Mouse (Mus musculus) natural killer cell, adult 2 months (primary cell): ENCODE measurements at regions not wholly inside any gene's neighbourhood (a gene's known extent, or its start where the extent isn't known, plus 50 kb on each side); places are given as distances from the start of the nearest gene placed in this dataset.
A peak's percentile ranks its signal among the peaks of the same experiment; 100 is the strongest.

Experiments used
- DNase-seq, 2 experiments: peaks; one replicate each; pipeline ENCODE4 v3.0.0; 2022; ENCODE audit warnings: low spot score in 2 of 2

DNA sequence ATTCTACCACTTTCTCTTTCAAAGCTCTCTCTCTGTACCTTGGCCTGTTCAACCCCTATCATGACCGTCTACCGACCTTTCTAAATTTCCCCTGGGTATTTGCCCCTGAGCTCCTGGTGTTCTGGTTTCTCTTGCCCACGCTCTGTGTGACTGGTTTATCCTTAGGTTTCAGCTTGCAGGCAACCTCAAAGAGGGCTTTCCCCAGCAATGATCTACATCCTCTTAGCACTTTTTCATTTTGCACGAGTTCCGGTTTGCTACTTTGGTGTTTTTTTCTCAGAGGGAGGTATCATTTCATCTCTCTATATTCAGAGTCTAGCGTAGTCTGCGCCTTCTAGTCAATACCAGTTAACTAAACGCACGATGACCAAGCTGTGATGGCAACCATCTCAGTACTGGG is 79.8 kb upstream of the Hmga2 start:
- peak; percentile 23 to 40 for DNase-seq

DNA sequence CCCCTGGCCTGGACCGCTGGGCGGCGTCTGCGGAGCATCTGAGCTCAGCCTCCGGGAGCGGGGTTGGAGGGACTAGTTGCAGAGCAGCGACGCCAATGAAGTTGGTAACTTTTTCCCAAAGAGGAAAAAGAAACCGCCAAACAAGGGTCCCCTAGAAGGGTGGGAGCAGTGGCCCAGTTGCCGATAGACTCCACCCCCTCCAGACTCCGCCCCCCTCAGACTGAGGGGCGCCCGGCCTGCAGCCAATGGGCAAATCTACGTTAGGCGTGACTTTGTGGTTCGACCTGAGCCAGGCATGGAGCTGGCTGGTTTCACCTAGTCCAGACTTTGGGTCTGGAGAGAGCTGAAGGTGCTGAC is 76.8 kb upstream of the Hmga2 start:
- no peak for DNase-seq

- DNase-seq = no peak
These were observed 76.2 kb upstream of the Hmga2 start for GRCm38 (mm10) chr10:120552341-120553096.

DNA sequence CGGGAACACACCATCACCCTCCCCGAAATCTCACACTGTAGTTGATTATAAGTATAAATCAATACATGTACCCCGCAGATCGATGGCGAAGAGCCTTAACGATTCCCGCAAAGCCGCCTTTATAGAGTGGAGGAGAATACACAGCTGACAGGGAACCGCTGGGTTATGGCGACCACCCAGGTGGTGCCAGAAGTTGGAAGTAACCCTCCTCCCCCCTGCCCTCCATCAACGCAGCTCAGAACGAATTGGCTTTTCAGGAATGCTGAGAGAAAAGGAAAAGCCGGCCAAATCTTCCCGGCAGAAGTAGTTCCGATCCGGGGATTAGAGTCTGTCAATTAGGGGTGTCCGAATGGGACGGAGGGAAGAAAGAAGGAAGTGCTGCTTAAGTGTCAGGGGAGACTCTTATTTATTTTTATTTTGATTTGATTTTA is 75.6 kb upstream of the Hmga2 start:
- no peak for DNase-seq

DNA sequence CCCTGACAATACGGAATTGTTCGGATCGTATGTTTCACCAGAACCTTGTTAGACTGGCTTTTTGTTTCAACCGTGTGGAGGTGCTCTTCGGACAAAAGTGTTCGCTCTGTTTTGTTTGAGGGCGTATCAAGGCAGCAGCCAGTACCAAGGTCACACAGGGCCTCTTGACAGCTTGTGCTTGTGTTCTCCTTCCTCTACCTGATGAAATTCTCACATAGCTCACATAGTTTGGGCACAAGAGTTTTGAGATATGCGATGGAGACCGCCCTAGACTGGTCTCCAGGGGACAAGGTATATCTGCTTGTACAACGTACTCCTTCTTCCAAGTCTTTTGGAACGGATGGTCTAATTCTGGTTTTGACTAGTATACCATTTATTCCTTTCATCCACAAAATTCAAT is 70.9 kb upstream of the Hmga2 start:
- DNase-seq = no peak

DNA sequence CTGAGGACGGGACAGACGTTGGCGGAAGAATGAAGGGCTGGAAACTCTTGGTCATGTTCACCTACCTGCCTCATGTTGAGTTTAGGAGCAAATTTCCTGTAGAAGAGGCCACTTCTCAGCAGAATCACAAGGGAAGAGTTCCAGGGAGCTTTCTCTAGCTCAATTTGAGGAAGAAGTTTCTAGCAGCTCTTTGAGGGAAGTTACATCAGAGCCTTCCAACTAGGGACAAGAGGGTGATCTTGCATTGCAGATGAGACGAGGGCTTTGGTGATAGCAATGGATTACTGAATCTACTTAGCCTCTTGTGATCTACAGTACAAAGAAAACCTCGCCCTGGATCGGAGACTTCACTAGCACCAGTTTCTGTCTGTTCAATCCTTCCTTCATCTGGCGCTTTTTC is 65.3 kb upstream of the Hmga2 start:
- DNase-seq = no peak

GRCm38 (mm10) chr10:120538561-120538960 is 62.3 kb upstream of the Hmga2 start:
- no peak for DNase-seq

DNA sequence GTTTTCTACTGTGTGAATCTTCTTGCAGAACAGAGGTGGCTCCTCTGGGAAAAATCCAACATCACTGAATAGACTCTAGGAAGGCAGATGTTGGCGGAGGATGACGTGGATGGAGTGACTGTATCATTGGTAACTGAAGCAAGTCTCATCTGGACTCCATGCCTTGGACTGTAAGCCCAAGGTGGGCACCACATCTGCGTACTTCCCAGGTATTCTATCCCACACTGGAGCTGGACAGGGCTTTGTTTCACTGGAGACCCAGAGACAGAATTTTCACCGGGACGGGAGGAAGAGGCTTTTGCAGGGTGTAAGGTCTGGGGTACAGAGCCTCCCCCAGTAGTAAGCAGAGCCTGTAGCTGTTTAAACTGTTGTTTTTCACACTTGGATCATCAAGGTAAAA is 52.1 kb upstream of the Hmga2 start:
- DNase-seq = no peak

GRCm38 (mm10) chr10:120527951-120528350 is 51.7 kb upstream of the Hmga2 start:
- no peak for DNase-seq

DNA sequence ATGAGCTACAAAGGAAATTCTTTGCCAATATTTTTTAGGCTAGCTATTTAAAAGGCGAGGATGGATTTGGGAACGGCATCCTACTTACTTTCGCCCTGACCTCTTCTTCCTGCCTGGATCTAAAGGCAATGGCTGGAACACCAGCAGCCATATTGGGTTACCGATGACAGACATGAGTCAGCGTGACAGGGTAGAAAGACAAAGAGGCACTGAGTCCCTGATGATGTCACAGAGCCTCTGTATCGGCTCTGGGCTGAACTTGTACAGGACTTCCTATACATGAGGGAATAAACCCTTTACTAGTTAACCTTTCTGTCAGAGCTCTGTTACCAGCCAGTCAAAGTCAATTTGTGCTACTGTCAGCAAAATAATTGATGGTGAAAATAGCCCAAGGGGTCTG is 50.7 kb upstream of the Hmga2 start:
- DNase-seq = no peak
